Mouse (Mus musculus): ENCODE measurements at regions not wholly inside any gene's neighbourhood (a gene's known extent, or its start where the extent isn't known, plus 50 kb on each side); places are given as distances from the start of the nearest gene placed in this dataset.
A peak's percentile ranks its signal among the peaks of the same experiment; 100 is the strongest.

DNA sequence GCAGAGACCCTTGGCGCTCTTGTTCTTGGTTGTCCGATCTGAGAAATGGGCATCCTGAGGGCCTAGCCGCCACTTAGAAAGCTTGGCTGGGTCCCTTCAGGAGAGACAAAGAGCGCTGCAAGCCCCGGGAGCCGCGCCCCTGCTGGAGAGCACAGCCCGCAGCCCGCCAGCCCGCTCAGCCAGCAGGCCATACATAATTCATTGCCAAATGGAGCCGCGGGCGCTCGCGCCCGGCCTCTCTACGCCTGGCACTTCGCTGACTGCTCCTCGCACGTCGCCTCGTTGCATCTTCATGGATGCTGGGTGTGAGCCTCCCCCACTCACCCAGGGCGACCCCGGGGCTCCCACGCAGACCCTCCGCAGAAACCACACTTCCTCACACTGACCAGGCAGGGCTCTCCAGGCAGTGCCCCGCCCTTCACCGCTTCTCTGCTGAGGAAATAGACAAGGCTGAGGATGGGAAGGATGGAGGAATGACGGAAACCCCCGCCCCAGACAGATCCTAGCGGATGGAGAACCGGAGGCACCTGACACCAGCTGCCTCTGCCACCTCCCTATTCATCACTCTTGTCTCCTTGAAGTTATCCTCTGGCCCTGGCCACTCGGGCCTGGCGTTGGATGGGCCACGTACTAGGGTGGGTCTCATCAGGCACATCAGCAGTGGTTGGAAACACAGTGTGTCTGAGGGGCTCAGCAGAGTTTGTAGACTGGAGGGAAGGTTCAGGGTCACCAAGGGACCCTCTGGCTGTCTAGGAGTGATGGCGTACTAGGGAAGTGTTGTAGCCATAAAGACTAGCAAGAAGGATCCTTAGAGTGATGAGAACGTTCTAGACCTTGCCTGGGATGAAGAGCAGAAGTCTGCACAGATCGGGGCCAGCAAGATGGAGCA is 77.6 kb downstream of the 1700001O22Rik start:
- Histone ChIP-seq H3K27me3 (ENCODE audit: control insufficient read depth, insufficient read depth, low read length) (no peaks in the 10 kb centered on the region), H3K4me2 (replicated peaks; ENCODE audit: low read depth, low read length) (peak overlapping the region; percentile 45), H3K9me3 (ENCODE audit: control insufficient read depth, low read length) (no peaks in the 10 kb centered on the region), H3K9ac (ENCODE audit: low read depth, low read length) (peak overlapping the region; percentile 60), H3K4me1 (replicated peaks; ENCODE audit: control insufficient read depth, insufficient read depth, low read length) (peaks cover 41% of the 10 kb centered on the region), H3K36me3 (ENCODE audit: control insufficient read depth, insufficient read depth, low read length) (no peaks in the 10 kb centered on the region), H3K27ac (ENCODE audit: low read depth, low read length) (peak overlapping the region; percentile 100), H3K4me3 (ENCODE audit: low read depth, low read length) (no peak overlapping the region)
- DNase-seq (ENCODE audit: low spot score) (peak; percentile 85), ATAC-seq (ENCODE audit: low FRiP score) (peak; percentile 67)
- WGBS, result 12% methylated on average over 37 of the region's 38 CpGs

- Histone ChIP-seq H3K4me3 (ENCODE audit: low read depth, low read length) (no peak overlapping the region), H3K27me3 (ENCODE audit: control insufficient read depth, insufficient read depth, low read length) (no peaks in the 10 kb centered on the region), H3K4me2 (replicated peaks; ENCODE audit: low read depth, low read length) (peak overlapping the region; percentile 45; the same call in 1 of the 2 replicates), H3K9ac (ENCODE audit: low read depth, low read length) (peak overlapping the region; percentile 60), H3K36me3 (ENCODE audit: control insufficient read depth, insufficient read depth, low read length) (no peaks in the 10 kb centered on the region), H3K9me3 (ENCODE audit: control insufficient read depth, low read length) (no peaks in the 10 kb centered on the region), H3K27ac (ENCODE audit: low read depth, low read length) (peak overlapping the region; percentile 100), H3K4me1 (replicated peaks; ENCODE audit: control insufficient read depth, insufficient read depth, low read length) (peaks cover 47% of the 10 kb centered on the region)
- 40% methylated on average over 10 of the region's 10 CpGs for WGBS
- DNase-seq (ENCODE audit: low spot score) (no peak), ATAC-seq (ENCODE audit: low FRiP score) (no peak)
Measured at GRCm38 (mm10) chr2:30725186-30725585, 78.3 kb downstream of the 1700001O22Rik start.

GRCm38 (mm10) chr2:30724521-30724920 is 78.9 kb downstream of the 1700001O22Rik start:
- H3K36me3 ChIP-seq (ENCODE audit: control insufficient read depth, insufficient read depth, low read length), result no peaks in the 10 kb centered on the region
- H3K9me3 ChIP-seq (ENCODE audit: control insufficient read depth, low read length), result no peaks in the 10 kb centered on the region
- no peak for DNase-seq (ENCODE audit: low spot score)
- no peak overlapping the region for H3K4me2 ChIP-seq (replicated peaks; ENCODE audit: low read depth, low read length)
- no peak for ATAC-seq (ENCODE audit: low FRiP score)
- no peaks in the 10 kb centered on the region for H3K27me3 ChIP-seq (ENCODE audit: control insufficient read depth, insufficient read depth, low read length)
- H3K4me1 ChIP-seq (replicated peaks; ENCODE audit: control insufficient read depth, insufficient read depth, low read length), result peaks cover 54% of the 10 kb centered on the region
- peak overlapping the region; percentile 60; the same call in 1 of the 2 replicates for H3K9ac ChIP-seq (ENCODE audit: low read depth, low read length)
- H3K27ac ChIP-seq (ENCODE audit: low read depth, low read length), result peak overlapping the region; percentile 100
- H3K4me3 ChIP-seq (ENCODE audit: low read depth, low read length), result no peak overlapping the region

DNA sequence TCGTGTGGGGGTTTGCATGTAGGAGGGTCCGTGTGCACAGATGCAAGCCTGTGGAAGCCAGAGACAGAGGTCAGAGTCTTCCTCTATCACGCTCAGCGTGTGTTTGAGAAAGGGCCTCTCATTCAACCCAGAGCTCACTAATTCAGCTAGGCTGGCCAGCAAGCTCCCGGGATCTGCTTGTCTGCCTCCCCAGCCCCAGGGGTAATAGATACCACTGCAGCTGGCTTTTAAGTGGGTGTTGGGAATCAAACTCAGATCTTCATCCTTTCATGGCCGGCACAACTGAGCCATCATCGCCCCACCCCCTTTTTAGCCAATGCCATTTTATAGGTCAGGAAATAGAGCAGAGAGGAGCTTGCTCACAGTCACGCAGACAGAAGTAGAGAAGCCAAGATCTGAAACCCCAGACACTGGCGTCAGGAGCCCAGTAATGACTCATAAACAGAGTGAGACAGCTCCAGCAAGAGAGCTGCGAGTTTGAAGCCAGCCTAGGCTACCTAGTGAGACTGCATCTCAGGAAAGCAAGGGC is 80.3 kb downstream of the 1700001O22Rik start:
- Histone ChIP-seq H3K9ac (ENCODE audit: low read depth, low read length) (peak overlapping the region; percentile 83), H3K9me3 (ENCODE audit: control insufficient read depth, low read length) (no peaks in the 10 kb centered on the region), H3K27me3 (ENCODE audit: control insufficient read depth, insufficient read depth, low read length) (no peaks in the 10 kb centered on the region), H3K4me3 (ENCODE audit: low read depth, low read length) (no peak overlapping the region), H3K27ac (ENCODE audit: low read depth, low read length) (peak overlapping the region; percentile 100), H3K4me2 (replicated peaks; ENCODE audit: low read depth, low read length) (no peak overlapping the region), H3K36me3 (ENCODE audit: control insufficient read depth, insufficient read depth, low read length) (no peaks in the 10 kb centered on the region), H3K4me1 (replicated peaks; ENCODE audit: control insufficient read depth, insufficient read depth, low read length) (peaks cover 58% of the 10 kb centered on the region)
- 14% methylated on average over 10 of the region's 10 CpGs for WGBS
- DNase-seq (ENCODE audit: low spot score) (peak; percentile 56), ATAC-seq (ENCODE audit: low FRiP score) (no peak)

GRCm38 (mm10) chr2:30722263-30723050 is 81.0 kb downstream of the 1700001O22Rik start:
- Histone ChIP-seq H3K36me3 (ENCODE audit: control insufficient read depth, insufficient read depth, low read length) (no peaks in the 10 kb centered on the region), H3K9ac (ENCODE audit: low read depth, low read length) (peak overlapping the region; percentile 83), H3K4me2 (replicated peaks; ENCODE audit: low read depth, low read length) (no peak overlapping the region), H3K27ac (ENCODE audit: low read depth, low read length) (peak overlapping the region; percentile 100), H3K4me1 (replicated peaks; ENCODE audit: control insufficient read depth, insufficient read depth, low read length) (peaks cover 65% of the 10 kb centered on the region), H3K4me3 (ENCODE audit: low read depth, low read length) (no peak overlapping the region), H3K9me3 (ENCODE audit: control insufficient read depth, low read length) (no peaks in the 10 kb centered on the region), H3K27me3 (ENCODE audit: control insufficient read depth, insufficient read depth, low read length) (no peaks in the 10 kb centered on the region)
- ATAC-seq (ENCODE audit: low FRiP score), result no peak
- peak; percentile 55 for DNase-seq (ENCODE audit: low spot score)
- 16% methylated on average over 7 of the region's 7 CpGs for WGBS

GRCm38 (mm10) chr2:30721473-30722262 is 81.8 kb downstream of the 1700001O22Rik start:
- Histone ChIP-seq H3K4me2 (replicated peaks; ENCODE audit: low read depth, low read length) (no peak overlapping the region), H3K36me3 (ENCODE audit: control insufficient read depth, insufficient read depth, low read length) (no peaks in the 10 kb centered on the region), H3K4me3 (ENCODE audit: low read depth, low read length) (no peak overlapping the region), H3K27ac (ENCODE audit: low read depth, low read length) (peak overlapping the region; percentile 100), H3K27me3 (ENCODE audit: control insufficient read depth, insufficient read depth, low read length) (no peaks in the 10 kb centered on the region), H3K9me3 (ENCODE audit: control insufficient read depth, low read length) (no peaks in the 10 kb centered on the region), H3K9ac (ENCODE audit: low read depth, low read length) (peak overlapping the region; percentile 83), H3K4me1 (replicated peaks; ENCODE audit: control insufficient read depth, insufficient read depth, low read length) (peaks cover 73% of the 10 kb centered on the region)
- DNase-seq (ENCODE audit: low spot score), result peak; percentile 83
- WGBS, result 8% methylated on average over 12 of the region's 12 CpGs
- ATAC-seq (ENCODE audit: low FRiP score), result peak; percentile 67

DNA sequence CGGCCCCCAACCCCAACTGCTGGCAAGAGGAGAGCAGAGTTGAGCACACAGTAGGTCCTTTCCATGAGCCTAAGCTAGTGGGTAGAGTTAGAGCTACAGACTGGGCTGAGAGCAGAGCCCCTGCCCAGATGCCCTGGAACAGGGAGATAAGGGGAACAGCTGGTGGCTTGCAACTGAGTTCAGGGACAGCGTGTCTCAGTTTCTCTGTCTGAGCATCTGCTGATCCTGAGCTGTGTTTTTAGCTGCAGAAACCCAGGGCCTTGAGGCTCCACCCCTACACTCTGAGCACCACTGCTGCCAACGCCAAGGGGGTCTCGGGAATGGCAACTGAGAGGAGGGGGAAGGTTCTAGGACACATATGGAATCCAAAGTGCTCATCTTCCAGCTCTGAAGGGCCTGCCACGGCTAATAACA is 82.4 kb downstream of the 1700001O22Rik start:
- peaks cover 74% of the 10 kb centered on the region for H3K4me1 ChIP-seq (replicated peaks; ENCODE audit: control insufficient read depth, insufficient read depth, low read length)
- peak overlapping the region; percentile 100 for H3K27ac ChIP-seq (ENCODE audit: low read depth, low read length)
- H3K4me3 ChIP-seq (ENCODE audit: low read depth, low read length), result no peak overlapping the region
- H3K4me2 ChIP-seq (replicated peaks; ENCODE audit: low read depth, low read length), result no peak overlapping the region
- H3K9ac ChIP-seq (ENCODE audit: low read depth, low read length), result peak overlapping the region; percentile 83
- no peaks in the 10 kb centered on the region for H3K9me3 ChIP-seq (ENCODE audit: control insufficient read depth, low read length)
- no peak for DNase-seq (ENCODE audit: low spot score)
- no peaks in the 10 kb centered on the region for H3K27me3 ChIP-seq (ENCODE audit: control insufficient read depth, insufficient read depth, low read length)
- ATAC-seq (ENCODE audit: low FRiP score), result no peak
- WGBS, result 54% methylated on average over 5 of the region's 5 CpGs
- H3K36me3 ChIP-seq (ENCODE audit: control insufficient read depth, insufficient read depth, low read length), result no peaks in the 10 kb centered on the region

GRCm38 (mm10) chr2:30720291-30720690 is 83.2 kb downstream of the 1700001O22Rik start:
- H3K9me3 ChIP-seq (ENCODE audit: control insufficient read depth, low read length), result no peaks in the 10 kb centered on the region
- no peaks in the 10 kb centered on the region for H3K27me3 ChIP-seq (ENCODE audit: control insufficient read depth, insufficient read depth, low read length)
- no peak for ATAC-seq (ENCODE audit: low FRiP score)
- H3K4me2 ChIP-seq (replicated peaks; ENCODE audit: low read depth, low read length), result peak overlapping the region; percentile 57
- 37% methylated on average over 5 of the region's 5 CpGs for WGBS
- no peak for DNase-seq (ENCODE audit: low spot score)
- no peaks in the 10 kb centered on the region for H3K36me3 ChIP-seq (ENCODE audit: control insufficient read depth, insufficient read depth, low read length)
- peaks cover 68% of the 10 kb centered on the region for H3K4me1 ChIP-seq (replicated peaks; ENCODE audit: control insufficient read depth, insufficient read depth, low read length)
- peak overlapping the region; percentile 100 for H3K27ac ChIP-seq (ENCODE audit: low read depth, low read length)
- peak overlapping the region; percentile 83 for H3K9ac ChIP-seq (ENCODE audit: low read depth, low read length)
- no peak overlapping the region for H3K4me3 ChIP-seq (ENCODE audit: low read depth, low read length)
